Mouse (Mus musculus) CD4-positive, CD25-positive, alpha-beta regulatory T cell, adult 2 months (primary cell): Measurements from ENCODE around the gene Btbd2.
"Not testable (repeated sequence)": the region's sequence is repeated elsewhere in the genome, so short reads cannot be mapped to it uniquely, and the experiment has no call there.

ENCODE experiments used
- DNase-seq: peaks from one replicate; pipeline ENCODE4 v3.0.0-alpha.2; 2012; ENCODE audit warnings: low read depth, low spot score

Btbd2 gene

GRCm38 (mm10) chr10:80669737-80670485 is 13.0 kb upstream of the Btbd2 start:
- no peak for DNase-seq

- DNase-seq: no peak
These were observed 12.1 kb upstream of the Btbd2 start for GRCm38 (mm10) chr10:80669018-80669417.

- DNase-seq: peak; percentile 40
These were observed 11.7 kb upstream of the Btbd2 start for GRCm38 (mm10) chr10:80668614-80669013.

DNA sequence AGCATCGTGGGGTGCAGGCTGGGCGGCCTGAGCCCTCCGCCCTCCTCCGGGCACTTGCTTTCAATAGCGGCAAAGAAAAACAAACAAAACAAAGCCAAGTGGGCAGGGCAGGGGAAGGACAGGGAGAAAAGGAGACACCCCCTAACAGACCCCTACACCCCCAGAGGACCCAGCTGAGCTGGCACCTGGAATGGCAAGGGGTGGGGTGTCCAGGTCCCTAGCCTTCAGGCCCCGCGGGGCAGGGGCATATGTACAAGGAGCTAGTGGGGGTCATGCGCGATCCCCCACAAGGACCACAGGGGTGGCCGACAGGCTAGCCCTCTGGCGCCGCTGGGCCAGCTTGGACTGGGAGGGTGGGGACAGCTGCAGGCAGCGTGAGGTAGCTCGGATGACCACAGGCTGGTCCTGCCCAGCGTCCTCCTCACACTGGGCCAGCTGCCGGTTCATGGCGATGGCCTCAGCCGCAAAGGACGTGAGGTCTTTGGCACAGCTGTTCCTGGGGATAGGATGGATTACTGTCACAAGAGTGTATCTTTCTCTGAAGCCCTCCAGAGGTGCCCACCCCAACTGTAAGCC is 10.1 kb upstream of the Btbd2 start:
- no peak for DNase-seq

- peak; percentile 34 for DNase-seq
These were observed 9.3 kb upstream of the Btbd2 start for GRCm38 (mm10) chr10:80665981-80666733.

GRCm38 (mm10) chr10:80665459-80665858 is 8.6 kb upstream of the Btbd2 start:
- DNase-seq: no peak

DNA sequence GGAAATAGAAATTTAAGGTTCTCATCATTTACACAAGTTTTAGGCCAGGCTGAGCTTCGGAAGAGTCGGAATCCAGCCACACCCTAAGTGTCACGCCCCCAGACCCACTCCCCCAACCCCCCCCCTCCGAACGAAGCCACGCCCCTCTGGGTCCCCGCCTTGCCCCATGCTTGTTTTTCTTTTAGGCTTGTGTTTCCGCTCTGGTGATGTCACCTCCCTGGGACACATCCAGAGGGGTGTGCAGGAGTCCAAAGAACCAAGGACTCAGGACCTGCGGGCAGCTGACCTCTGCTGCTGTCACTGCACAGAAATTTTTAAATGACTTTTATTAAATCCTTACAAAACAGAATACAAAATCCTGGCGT is 8.1 kb upstream of the Btbd2 start:
- DNase-seq: peak; percentile 70

DNA sequence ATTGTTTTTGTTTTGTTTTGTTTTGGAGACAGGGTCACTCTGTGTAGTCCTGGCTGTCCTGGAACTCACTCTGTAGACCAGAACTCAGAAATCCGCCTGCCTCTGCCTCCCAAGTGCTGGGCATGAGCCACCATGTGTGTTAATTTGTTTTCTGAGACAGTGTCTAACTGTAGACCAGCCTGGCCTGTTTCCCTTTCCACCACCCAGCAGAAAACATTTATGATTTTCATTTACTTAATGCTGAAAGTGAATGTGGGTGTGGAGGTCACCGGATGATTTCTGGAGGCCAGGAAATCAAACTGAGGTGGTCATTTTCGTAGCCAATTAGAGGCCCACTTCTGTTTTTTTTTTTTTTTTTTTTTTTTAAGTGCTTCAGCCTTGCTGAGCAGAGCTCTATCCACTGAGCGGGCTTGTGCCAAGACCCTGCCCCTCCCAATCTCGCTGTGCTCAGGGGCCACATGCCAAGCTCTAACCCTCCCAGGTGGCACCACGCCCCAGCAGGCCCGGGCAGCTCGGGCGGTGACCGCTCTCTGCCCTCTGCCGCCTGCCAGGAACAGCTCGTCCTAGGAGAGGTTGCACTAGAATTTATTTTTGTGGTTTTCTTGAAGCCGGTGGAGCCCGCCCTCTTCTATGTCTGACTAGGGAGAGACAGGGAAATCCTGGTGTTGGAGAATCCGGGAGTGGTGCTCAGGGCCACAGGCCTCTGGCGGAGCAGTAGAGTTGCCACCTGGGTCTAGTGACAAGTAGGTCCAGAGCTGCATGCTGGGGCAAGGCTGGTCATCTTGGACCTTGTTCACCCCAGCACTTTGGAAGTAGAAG is 7.5 kb upstream of the Btbd2 start:
- DNase-seq: peak; percentile 52

- peak; percentile 51 for DNase-seq
These were observed 6.8 kb upstream of the Btbd2 start for GRCm38 (mm10) chr10:80663485-80664196.

- peak; percentile 87 for DNase-seq
These were observed 4.3 kb upstream of the Btbd2 start for GRCm38 (mm10) chr10:80661149-80661548.

DNA sequence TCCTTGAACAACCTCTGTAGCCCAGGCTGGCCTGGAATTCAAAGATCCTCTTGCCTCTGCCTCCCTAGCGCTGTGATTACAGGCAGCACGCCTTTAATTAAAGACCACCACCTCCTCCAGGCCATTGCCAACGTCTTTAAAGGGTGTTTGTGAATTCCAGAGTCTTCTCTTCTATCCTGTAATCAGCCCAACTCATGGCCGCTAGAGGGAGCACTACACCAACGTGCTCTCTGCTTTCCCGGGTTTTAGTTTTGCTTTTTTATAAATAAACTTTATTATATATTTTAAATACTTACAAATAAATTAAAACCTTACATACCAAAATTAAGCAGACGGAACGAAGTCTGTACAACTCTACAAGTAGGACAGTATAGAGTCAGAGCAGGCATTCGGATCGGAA is 2.3 kb upstream of the Btbd2 start:
- peak; percentile 85 for DNase-seq

GRCm38 (mm10) chr10:80658841-80659202 is 2.0 kb upstream of the Btbd2 start:
- DNase-seq: peak; percentile 78

DNA sequence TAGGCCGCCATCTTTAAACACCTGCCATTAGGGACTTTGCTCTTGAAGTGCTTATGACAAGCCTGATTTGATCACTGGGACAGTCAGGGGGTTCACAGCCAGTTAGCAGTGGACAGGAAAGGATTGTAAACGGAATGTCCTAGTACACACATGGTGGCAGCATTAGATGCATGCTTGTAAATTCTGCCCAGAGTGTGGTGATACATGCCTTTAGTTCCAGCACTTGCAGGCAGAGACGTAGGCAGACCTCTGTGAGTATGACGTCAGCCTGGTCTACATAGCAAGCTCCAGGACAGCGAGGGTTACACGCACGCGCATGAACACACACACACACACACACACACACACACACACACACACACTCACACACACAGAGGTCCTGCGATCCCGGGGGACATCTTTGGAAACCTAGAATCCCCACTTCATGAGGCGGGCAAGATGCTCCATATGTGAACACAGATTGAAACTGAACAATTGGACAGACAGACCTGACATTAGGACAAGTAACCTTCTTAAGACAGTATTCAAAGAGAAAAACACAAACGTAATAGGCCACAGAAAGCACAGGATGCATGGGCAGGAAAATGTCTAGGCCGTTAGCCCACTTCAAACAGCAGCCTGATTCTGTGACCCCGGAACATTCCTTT is 1.4 kb upstream of the Btbd2 start:
- peak; percentile 78 for DNase-seq

- DNase-seq: peak; percentile 97
These were observed 575 bp downstream of the Btbd2 start for GRCm38 (mm10) chr10:80656130-80656862.

DNA sequence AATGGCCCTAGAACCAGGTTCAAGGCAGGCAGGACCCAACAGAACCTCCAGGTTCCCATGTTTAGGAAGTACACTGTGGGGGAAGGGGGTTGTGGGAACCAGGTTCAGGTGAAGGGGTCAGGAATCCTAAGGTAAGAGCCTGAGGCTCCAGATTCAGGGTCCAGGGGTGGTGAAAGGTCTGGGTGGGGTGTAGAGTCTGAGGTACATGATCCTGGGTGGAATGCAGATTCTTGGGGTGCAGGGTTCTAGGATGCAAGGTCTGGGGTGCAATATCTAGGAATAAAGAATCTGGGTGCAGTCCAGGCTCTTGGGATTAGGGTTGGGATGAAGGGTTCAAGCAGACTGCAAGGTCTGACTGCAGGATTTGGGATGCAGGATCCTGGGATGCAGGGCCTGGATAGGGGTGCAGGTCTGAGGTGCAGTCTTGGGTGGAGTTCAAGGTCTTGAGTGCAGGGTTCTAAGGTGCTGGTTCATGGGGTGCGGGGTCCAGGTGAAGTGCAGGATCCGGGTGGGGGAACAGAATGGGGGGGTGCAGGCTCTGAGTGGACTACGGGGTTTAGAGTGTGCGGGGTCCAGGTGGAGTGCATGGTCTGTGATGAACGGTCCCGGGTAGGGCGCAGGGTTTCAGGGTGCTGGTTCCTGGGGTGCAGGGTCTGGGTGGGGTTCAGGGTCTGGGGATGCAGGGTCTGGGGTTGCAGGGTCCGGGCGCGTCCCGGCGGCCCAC is 1.3 kb downstream of the Btbd2 start:
- DNase-seq: no peak

GRCm38 (mm10) chr10:80654866-80655265 is 2.0 kb downstream of the Btbd2 start:
- DNase-seq: no peak

- DNase-seq: no peak
These were observed 3.6 kb downstream of the Btbd2 start for GRCm38 (mm10) chr10:80653156-80653720.

- DNase-seq: no peak
These were observed 6.5 kb downstream of the Btbd2 start for GRCm38 (mm10) chr10:80650392-80650791.

- not testable (repeated sequence) for DNase-seq
These were observed 7.0 kb downstream of the Btbd2 start for GRCm38 (mm10) chr10:80649910-80650309.
